Mouse (Mus musculus) forebrain, postnatal 0 days (tissue): ENCODE measurements at regions not wholly inside any gene's neighbourhood (a gene's known extent, or its start where the extent isn't known, plus 50 kb on each side); places are given as distances from the start of the nearest gene placed in this dataset.
A peak's percentile ranks its signal among the peaks of the same experiment; 100 is the strongest.

ENCODE experiments used
- ATAC-seq: fragments of 200-750 bp; cut with Nextera tagmentation; 2 replicates; pipeline ENCODE4 v1.8.0; 2017; ENCODE audit warnings: mild to moderate bottlenecking, moderate library complexity
- DNase-seq: peaks from one replicate; pipeline ENCODE4 v3.0.0-alpha.2; 2015
- H3K27ac ChIP-seq: fragments of 300-500 bp; sonication (generic); 2 replicates; pipeline ENCODE4 v1.5.1; 2014; ENCODE audit warnings: low read depth, mild to moderate bottlenecking, antibody characterized with exemption, low read length, moderate library complexity, mixed read lengths
- H3K27me3 ChIP-seq: fragments of 300-500 bp; sonication (generic); 2 replicates; pipeline ENCODE4 v1.6.1; 2014; ENCODE audit warnings: mild to moderate bottlenecking, low read length, mixed read lengths; ENCODE audit not compliant: insufficient read depth
- H3K36me3 ChIP-seq: fragments of 300-500 bp; sonication (generic); 2 replicates; pipeline ENCODE4 v1.6.1; 2014; ENCODE audit warnings: mild to moderate bottlenecking, moderate library complexity; ENCODE audit not compliant: insufficient read depth
- H3K4me1 ChIP-seq: fragments of 300-500 bp; sonication (generic); 2 replicates; pipeline ENCODE4 v1.6.1; 2014; ENCODE audit warnings: antibody characterized with exemption; ENCODE audit not compliant: insufficient read depth
- H3K4me2 ChIP-seq: fragments of 300-500 bp; sonication (generic); 2 replicates; pipeline ENCODE4 v1.6.1; 2014; ENCODE audit warnings: low read depth, mild to moderate bottlenecking, moderate library complexity
- H3K4me3 ChIP-seq: fragments of 300-500 bp; sonication (generic); 2 replicates; pipeline ENCODE4 v1.5.1; 2014; ENCODE audit warnings: low read depth, low read length, mixed read lengths
- H3K9ac ChIP-seq: fragments of 300-500 bp; sonication (generic); 2 replicates; pipeline ENCODE4 v1.6.1; 2014; ENCODE audit warnings: mild to moderate bottlenecking
- H3K9me3 ChIP-seq: fragments of 300-500 bp; sonication (generic); 2 replicates; pipeline ENCODE4 v1.6.1; 2016; ENCODE audit warnings: low read length
- CTCF ChIP-seq: sonication (generic); IDR thresholded peaks from 2 replicates; pipeline ENCODE4 v1.5.1; 2016; ENCODE audit warnings: antibody characterized with exemption, control low read depth, low read depth
- WGBS: fragments of 180-500 bp; shearing (Covaris S2); extraction: QIAGEN DNeasy Blood & Tissue Kit; methylation state at CpG from one replicate; pipeline ENCODE4 v1.1.7; 2014; 5-methylcytosine and 5-hydroxymethylcytosine counted together

GRCm38 (mm10) chr11:109070412-109070811 lies 73.8 kb downstream of the E030025P04Rik start:
- no peaks in the 10 kb centered on the region for H3K36me3 ChIP-seq
- ATAC-seq: no peak
- 41% methylated on average over 9 of the region's 9 CpGs for WGBS
- H3K9me3 ChIP-seq: no peaks in the 10 kb centered on the region
- no peak overlapping the region for H3K27ac ChIP-seq
- H3K27me3 ChIP-seq: no peaks in the 10 kb centered on the region
- TF ChIP-seq CTCF: no peak
- H3K4me1 ChIP-seq: peaks cover 5% of the 10 kb centered on the region
- no peak for DNase-seq
- H3K9ac ChIP-seq: no peak overlapping the region
- no peak overlapping the region for H3K4me2 ChIP-seq
- H3K4me3 ChIP-seq: no peak overlapping the region

GRCm38 (mm10) chr11:109069326-109069709 lies 74.9 kb downstream of the E030025P04Rik start:
- DNase-seq (no peak), ATAC-seq (no peak)
- peaks cover 5% of the 10 kb centered on the region for H3K4me1 ChIP-seq
- H3K27ac ChIP-seq: peak overlapping the region; percentile 59; the same call in 1 of the 2 replicates
- 37% methylated on average over 6 of the region's 6 CpGs for WGBS
- H3K36me3 ChIP-seq: no peaks in the 10 kb centered on the region
- no peaks in the 10 kb centered on the region for H3K9me3 ChIP-seq
- no peak for TF ChIP-seq CTCF
- H3K4me3 ChIP-seq: no peak overlapping the region
- H3K9ac ChIP-seq: no peak overlapping the region
- no peaks in the 10 kb centered on the region for H3K27me3 ChIP-seq
- H3K4me2 ChIP-seq: no peak overlapping the region

GRCm38 (mm10) chr11:109068371-109069325 lies 75.5 kb downstream of the E030025P04Rik start:
- Histone ChIP-seq H3K4me3 (no peak overlapping the region), H3K36me3 (no peaks in the 10 kb centered on the region), H3K4me1 (peaks cover 5% of the 10 kb centered on the region), H3K9ac (no peak overlapping the region), H3K4me2 (no peak overlapping the region), H3K27ac (peak overlapping the region; percentile 59; the same call in 1 of the 2 replicates), H3K9me3 (no peaks in the 10 kb centered on the region), H3K27me3 (no peaks in the 10 kb centered on the region)
- 39% methylated on average over 22 of the region's 22 CpGs for WGBS
- ATAC-seq: peak; percentile 84
- no peak for TF ChIP-seq CTCF
- DNase-seq: peak; percentile 27

GRCm38 (mm10) chr11:109067733-109068132 lies 76.4 kb downstream of the E030025P04Rik start:
- Histone ChIP-seq H3K27ac (no peak overlapping the region), H3K36me3 (no peaks in the 10 kb centered on the region), H3K9ac (no peak overlapping the region), H3K4me1 (peaks cover 5% of the 10 kb centered on the region), H3K27me3 (no peaks in the 10 kb centered on the region), H3K4me2 (no peak overlapping the region), H3K4me3 (no peak overlapping the region), H3K9me3 (no peaks in the 10 kb centered on the region)
- ATAC-seq: no peak
- no peak for TF ChIP-seq CTCF
- no peak for DNase-seq
- 62% methylated on average over 7 of the region's 7 CpGs for WGBS

DNA sequence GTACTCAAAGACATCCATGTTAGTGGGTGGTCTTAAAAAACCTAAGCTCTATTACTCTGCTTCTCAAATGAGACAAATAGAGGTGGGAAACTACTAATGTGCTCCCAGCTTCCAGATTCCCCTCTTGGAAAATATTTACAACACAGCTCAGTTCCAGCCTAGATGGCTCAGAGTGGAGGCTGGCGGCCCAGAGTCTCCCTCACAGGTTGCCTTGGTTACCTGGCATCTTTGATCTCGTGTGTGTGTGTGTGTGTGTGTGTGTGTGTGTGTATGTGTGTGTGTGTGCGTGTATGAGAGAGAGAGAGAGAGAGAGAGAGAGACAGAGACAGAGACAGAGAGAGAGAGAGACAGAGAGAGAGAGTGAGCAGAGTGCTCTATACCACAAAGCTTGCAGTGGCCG lies 82.2 kb downstream of the E030025P04Rik start:
- Histone ChIP-seq H3K4me3 (no peak overlapping the region), H3K36me3 (no peaks in the 10 kb centered on the region), H3K4me1 (no peaks in the 10 kb centered on the region), H3K9me3 (0 out of 2 replicates have a peak, but pooled peaks cover under 1% of the 10 kb centered on the region), H3K9ac (no peak overlapping the region), H3K4me2 (no peak overlapping the region), H3K27ac (no peak overlapping the region), H3K27me3 (no peaks in the 10 kb centered on the region)
- ATAC-seq (peak; percentile 43; the same call in 1 of the 2 replicates), DNase-seq (peak; percentile 54)
- 47% methylated on average over 4 of the region's 4 CpGs for WGBS
- TF ChIP-seq CTCF: no peak

GRCm38 (mm10) chr11:109060527-109060908 lies 83.7 kb downstream of the E030025P04Rik start:
- no peak for ATAC-seq
- no peak for DNase-seq
- 0 out of 2 replicates have a peak, but pooled peaks cover 6% of the 10 kb centered on the region for H3K9me3 ChIP-seq
- H3K4me3 ChIP-seq: no peak overlapping the region
- no peaks in the 10 kb centered on the region for H3K27me3 ChIP-seq
- WGBS: 91% methylated on average over 3 of the region's 3 CpGs
- no peaks in the 10 kb centered on the region for H3K36me3 ChIP-seq
- no peak overlapping the region for H3K4me2 ChIP-seq
- TF ChIP-seq CTCF: no peak
- no peaks in the 10 kb centered on the region for H3K4me1 ChIP-seq
- H3K27ac ChIP-seq: no peak overlapping the region
- no peak overlapping the region for H3K9ac ChIP-seq

GRCm38 (mm10) chr11:109059863-109060526 lies 84.2 kb downstream of the E030025P04Rik start:
- TF ChIP-seq CTCF: no peak
- Histone ChIP-seq H3K36me3 (no peaks in the 10 kb centered on the region), H3K4me3 (no peak overlapping the region), H3K27ac (no peak overlapping the region), H3K27me3 (no peaks in the 10 kb centered on the region), H3K9ac (no peak overlapping the region), H3K4me2 (no peak overlapping the region), H3K9me3 (0 out of 2 replicates have a peak, but pooled peaks cover 6% of the 10 kb centered on the region), H3K4me1 (no peaks in the 10 kb centered on the region)
- DNase-seq (no peak), ATAC-seq (no peak)
- WGBS: 92% methylated on average over 12 of the region's 12 CpGs
